Mouse (Mus musculus): ENCODE data around the gene Npff.

DNA sequence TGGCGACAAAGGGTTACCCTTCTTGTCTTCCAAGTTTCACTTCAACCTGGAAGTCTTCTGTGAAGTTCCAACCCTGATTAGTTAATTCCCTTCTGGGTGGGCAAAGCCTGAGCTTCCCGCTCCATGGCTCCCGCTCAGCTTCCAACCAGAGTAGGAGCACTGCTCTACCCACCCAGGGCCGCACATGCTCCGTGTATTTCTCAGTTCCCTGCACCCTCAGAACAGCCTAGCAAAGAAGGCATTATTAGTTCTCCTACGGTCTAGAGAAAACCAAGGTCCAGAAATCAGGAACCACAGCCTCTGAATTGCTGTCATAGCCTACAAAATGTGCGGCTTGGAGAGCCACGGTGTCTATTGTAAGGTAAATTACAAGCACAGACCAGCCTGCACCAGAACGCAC lies 14.6 kb downstream of the Npff start:
- TF ChIP-seq EP300 (IDR thresholded peaks at IDR 0.05; ENCODE audit: insufficient read depth, low read depth, low read length) (no peak), POLR2A (IDR thresholded peaks at IDR 0.05; ENCODE audit: insufficient read depth, low read length) (no peak)
